In the genomic region with DNA sequence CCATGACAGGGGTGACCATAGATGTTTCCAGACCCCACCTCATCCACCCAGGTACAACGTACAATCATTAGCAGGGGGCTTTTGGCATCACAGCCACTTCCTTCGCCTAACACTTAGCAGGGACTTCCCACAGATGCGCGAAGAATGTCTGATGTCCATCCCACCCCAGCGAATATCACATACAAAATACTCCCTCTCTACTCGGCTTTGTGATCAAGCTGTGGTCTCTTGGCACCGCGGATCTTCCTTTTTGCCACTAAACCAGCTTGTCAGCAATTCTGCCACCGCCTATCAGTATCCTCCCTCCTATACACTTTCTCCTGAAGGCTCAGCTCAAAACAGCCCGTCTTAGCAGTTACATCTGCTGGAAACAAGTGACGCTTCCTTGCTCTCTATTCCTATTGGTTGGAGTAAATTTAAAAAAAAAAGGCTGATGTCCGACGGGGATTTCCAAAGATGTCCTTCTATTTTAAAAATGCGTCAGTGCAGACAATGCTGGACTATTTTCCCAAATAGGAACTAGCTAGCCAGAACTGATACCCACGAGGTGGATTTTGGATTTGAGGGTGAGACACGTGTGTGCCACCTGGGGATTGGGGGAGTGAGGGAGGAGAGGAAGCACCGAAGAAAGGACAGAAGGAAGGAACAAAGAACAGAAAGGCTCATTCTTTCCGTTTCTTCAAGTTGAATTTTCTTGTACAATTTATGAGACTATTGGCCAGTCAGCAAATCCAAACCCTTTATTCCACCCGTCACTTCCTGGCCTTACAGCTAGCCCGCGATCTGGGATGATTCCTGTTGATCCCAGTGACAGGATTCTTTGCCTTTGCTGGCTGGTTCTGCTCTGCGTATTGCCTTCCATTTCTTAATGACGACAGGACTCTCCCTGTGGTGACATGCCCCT, we compare ENCODE assay signal across 8 mouse cellular contexts. TPM values are rescaled to one million over a fixed set of nuclear protein-coding genes. Genes with fewer than 3 reads are reported as not detected.
DNase-seq lines count a peak whose midpoint lies in the region; ATAC-seq and TF ChIP-seq lines count a peak whose summit lies in the region.

No protein-coding gene starts in this region.

- H3K4me1 ChIP-seq in forebrain, embryonic 14.5 days (ENCODE audit: control insufficient read depth, insufficient read depth, low read length) = no peaks in the 10 kb centered on the region
- H3K4me1 ChIP-seq in hindbrain, postnatal 0 days (ENCODE audit: insufficient read depth, low read length) = no peaks in the 10 kb centered on the region
- no peaks in the 10 kb centered on the region for H3K4me1 ChIP-seq in midbrain, embryonic 12.5 days
- 0 out of 2 replicates have a peak, but pooled peaks cover 2% of the 10 kb centered on the region for H3K4me1 ChIP-seq in stomach, embryonic 15.5 days

- H3K27ac ChIP-seq in forebrain, embryonic 14.5 days (ENCODE audit: low read depth, low read length) = no peak overlapping the region
- peak overlapping the region; percentile 51 for H3K27ac ChIP-seq in hindbrain, postnatal 0 days
- no peak overlapping the region for H3K27ac ChIP-seq in midbrain, embryonic 12.5 days (replicated peaks)
- H3K27ac ChIP-seq in stomach, embryonic 15.5 days = no peak overlapping the region

- no peaks in the 10 kb centered on the region for H3K27me3 ChIP-seq in forebrain, embryonic 14.5 days (replicated peaks; ENCODE audit: control insufficient read depth, insufficient read depth, low read length)
- no peaks in the 10 kb centered on the region for H3K27me3 ChIP-seq in hindbrain, postnatal 0 days (ENCODE audit: insufficient read depth, low read length)
- no peaks in the 10 kb centered on the region for H3K27me3 ChIP-seq in midbrain, embryonic 12.5 days
- H3K27me3 ChIP-seq in stomach, embryonic 15.5 days (replicated peaks) = no peaks in the 10 kb centered on the region; the same call in 1 of the 2 replicates

- H3K36me3 ChIP-seq in forebrain, embryonic 14.5 days (ENCODE audit: control insufficient read depth, insufficient read depth, low read length) = no peaks in the 10 kb centered on the region
- no peaks in the 10 kb centered on the region for H3K36me3 ChIP-seq in hindbrain, postnatal 0 days (ENCODE audit: insufficient read depth, low read length)
- H3K36me3 ChIP-seq in midbrain, embryonic 12.5 days = no peaks in the 10 kb centered on the region
- no peaks in the 10 kb centered on the region for H3K36me3 ChIP-seq in stomach, embryonic 15.5 days

- peak; percentile 90 for ATAC-seq in forebrain, embryonic 14.5 days
- ATAC-seq in hindbrain, postnatal 0 days = peak; percentile 87
- no peak; the same call in 1 of the 2 replicates for ATAC-seq in midbrain, embryonic 12.5 days (ENCODE audit: low FRiP score, low read depth)
- ATAC-seq in stomach, embryonic 15.5 days (ENCODE audit: insufficient read depth, low FRiP score, low read depth) = no peak

- H3K4me2 ChIP-seq in forebrain, embryonic 14.5 days (ENCODE audit: low read length) = peak overlapping the region; percentile 48
- peak overlapping the region; percentile 59 for H3K4me2 ChIP-seq in hindbrain, postnatal 0 days (ENCODE audit: low read depth, low read length)
- H3K4me2 ChIP-seq in midbrain, embryonic 12.5 days (replicated peaks) = peak overlapping the region; percentile 52
- peak overlapping the region; percentile 57 for H3K4me2 ChIP-seq in stomach, embryonic 15.5 days

- no peak for TF ChIP-seq CTCF in hindbrain, postnatal 0 days (IDR thresholded peaks at IDR 0.05; ENCODE audit: low read depth)

- no peaks in the 10 kb centered on the region for H3K9me3 ChIP-seq in forebrain, embryonic 14.5 days (replicated peaks; ENCODE audit: control insufficient read depth, low read length)
- H3K9me3 ChIP-seq in hindbrain, postnatal 0 days (ENCODE audit: low read length) = no peaks in the 10 kb centered on the region
- no peaks in the 10 kb centered on the region for H3K9me3 ChIP-seq in midbrain, embryonic 12.5 days
- H3K9me3 ChIP-seq in stomach, embryonic 15.5 days = no peaks in the 10 kb centered on the region

- peak; percentile 60 to 81 for DNase-seq in cerebellum, postnatal 14 days
- no peak for DNase-seq in cerebellum, adult 8-10 months
- peak; percentile 22 for DNase-seq in adrenal gland, adult 8-10 months
- DNase-seq in forebrain, embryonic 14.5 days (ENCODE audit: low spot score) = peak; percentile 92
- peak; percentile 91 for DNase-seq in hindbrain, postnatal 0 days (ENCODE audit: low spot score)
- DNase-seq in left cerebral cortex, postnatal 4 days = peak; percentile 21

- intact Hi-C loops in left cerebral cortex, postnatal 4 days (cut with DNase I) = no loop called here

- H3K9ac ChIP-seq in forebrain, embryonic 14.5 days (ENCODE audit: low read length) = peak overlapping the region; percentile 54
- peak overlapping the region; percentile 51 for H3K9ac ChIP-seq in hindbrain, postnatal 0 days (replicated peaks; ENCODE audit: low read length)
- H3K9ac ChIP-seq in midbrain, embryonic 12.5 days (replicated peaks) = no peak overlapping the region; the same call in 1 of the 2 replicates
- no peak overlapping the region for H3K9ac ChIP-seq in stomach, embryonic 15.5 days

- H3K4me3 ChIP-seq in forebrain, embryonic 14.5 days (ENCODE audit: low read depth, low read length) = peak overlapping the region; percentile 29
- peak overlapping the region; percentile 36 for H3K4me3 ChIP-seq in hindbrain, postnatal 0 days (ENCODE audit: low read length)
- H3K4me3 ChIP-seq in midbrain, embryonic 12.5 days = peak overlapping the region; percentile 40
- peak overlapping the region; percentile 25; the same call in 1 of the 2 replicates for H3K4me3 ChIP-seq in stomach, embryonic 15.5 days (replicated peaks)

- 18% methylated on average over 23 of the region's 23 CpGs for WGBS in forebrain, embryonic 14.5 days
- WGBS in hindbrain, postnatal 0 days = 16% methylated on average over 23 of the region's 23 CpGs
- 23% methylated on average over 23 of the region's 23 CpGs for WGBS in midbrain, embryonic 12.5 days
- WGBS in stomach, embryonic 15.5 days = 24% methylated on average over 23 of the region's 23 CpGs

RNA-seq across cellular contexts. Expression of gene H2-Aa, which starts 8.5 kb away (rescaled TPM):
- 100 to 1,000 TPM in 3 of 4 experiments, 10 to 100 TPM in 1; 77.6 to 181 (median 140) TPM for total RNA-seq in adrenal gland, adult 8-10 months (2022)
- polyA plus RNA-seq in forebrain, embryonic 14.5 days (2014; fragmentation: Nextera tagmentation; extraction: Ambion mirVana) = 0.25 and 0.27 TPM in 2 replicates
- 1.0 and 1.3 TPM in 2 replicates for total RNA-seq in hindbrain, postnatal 0 days (2014; rRNA removed)
- 0.95 and 1.4 TPM in 2 replicates for polyA plus RNA-seq in hindbrain, postnatal 0 days (2015; fragmentation: Nextera tagmentation; extraction: Ambion mirVana)
- 1 to 10 TPM in 1 of 2 experiments, under 1 TPM in 1; 0.68 to 1.2 TPM for total RNA-seq in left cerebral cortex, postnatal 4 days (2021)
- 0.37 TPM in 1 of 2 replicates, not detected in the other for polyA plus RNA-seq in midbrain, embryonic 12.5 days (2016; fragmentation: Nextera tagmentation; extraction: Ambion mirVana)
- 4.9 and 5.7 TPM in 2 replicates for polyA plus RNA-seq in stomach, embryonic 15.5 days (2015; fragmentation: Nextera tagmentation; extraction: Ambion mirVana)

RNA-seq across cellular contexts. Expression of gene H2-Eb1, which starts 9.5 kb away (rescaled TPM):
- 100 to 1,000 TPM in 3 of 4 experiments, 10 to 100 TPM in 1; 83.6 to 191 (median 159) TPM for total RNA-seq in adrenal gland, adult 8-10 months (2022)
- polyA plus RNA-seq in forebrain, embryonic 14.5 days (2014; fragmentation: Nextera tagmentation; extraction: Ambion mirVana) = 0.85 and 1.4 TPM in 2 replicates
- 0.52 and 0.93 TPM in 2 replicates for total RNA-seq in hindbrain, postnatal 0 days (2014; rRNA removed)
- 4.1 and 5.3 TPM in 2 replicates for polyA plus RNA-seq in hindbrain, postnatal 0 days (2015; fragmentation: Nextera tagmentation; extraction: Ambion mirVana)
- 1 to 10 TPM in 1 of 2 experiments, under 1 TPM in 1; 0.48 to 2.3 TPM for total RNA-seq in left cerebral cortex, postnatal 4 days (2021)
- polyA plus RNA-seq in midbrain, embryonic 12.5 days (2016; fragmentation: Nextera tagmentation; extraction: Ambion mirVana) = 1.7 and 2.0 TPM in 2 replicates
- polyA plus RNA-seq in stomach, embryonic 15.5 days (2015; fragmentation: Nextera tagmentation; extraction: Ambion mirVana) = 4.8 and 5.0 TPM in 2 replicates

RNA-seq across cellular contexts. Expression of gene H2-Eb2, which starts 29.3 kb away (rescaled TPM):
- not detected for total RNA-seq in adrenal gland, adult 8-10 months (2022)
- polyA plus RNA-seq in forebrain, embryonic 14.5 days (2014; fragmentation: Nextera tagmentation; extraction: Ambion mirVana) = not detected in 2 replicates
- total RNA-seq in hindbrain, postnatal 0 days (2014; rRNA removed) = 0.05 and 0.07 TPM in 2 replicates
- 0.10 and 0.20 TPM in 2 replicates for polyA plus RNA-seq in hindbrain, postnatal 0 days (2015; fragmentation: Nextera tagmentation; extraction: Ambion mirVana)
- not detected for total RNA-seq in left cerebral cortex, postnatal 4 days (2021)
- polyA plus RNA-seq in midbrain, embryonic 12.5 days (2016; fragmentation: Nextera tagmentation; extraction: Ambion mirVana) = 0.10 TPM in 1 of 2 replicates, not detected in the other
- not detected in 2 replicates for polyA plus RNA-seq in stomach, embryonic 15.5 days (2015; fragmentation: Nextera tagmentation; extraction: Ambion mirVana)

RNA-seq across cellular contexts. Expression of gene H2-Ab1, which starts 38.7 kb away (rescaled TPM):
- total RNA-seq in adrenal gland, adult 8-10 months (2022) = 100 to 1,000 TPM in 3 of 4 experiments, 10 to 100 TPM in 1; 62.4 to 146 (median 115) TPM
- 1.4 and 2.1 TPM in 2 replicates for polyA plus RNA-seq in forebrain, embryonic 14.5 days (2014; fragmentation: Nextera tagmentation; extraction: Ambion mirVana)
- total RNA-seq in hindbrain, postnatal 0 days (2014; rRNA removed) = 1.1 and 3.5 TPM in 2 replicates
- 2.9 and 3.1 TPM in 2 replicates for polyA plus RNA-seq in hindbrain, postnatal 0 days (2015; fragmentation: Nextera tagmentation; extraction: Ambion mirVana)
- total RNA-seq in left cerebral cortex, postnatal 4 days (2021) = 1 to 10 TPM in 1 of 2 experiments, under 1 TPM in 1; 0.80 to 1.2 TPM
- polyA plus RNA-seq in midbrain, embryonic 12.5 days (2016; fragmentation: Nextera tagmentation; extraction: Ambion mirVana) = 2.6 and 3.2 TPM in 2 replicates
- polyA plus RNA-seq in stomach, embryonic 15.5 days (2015; fragmentation: Nextera tagmentation; extraction: Ambion mirVana) = 13.3 and 18.1 TPM in 2 replicates

RNA-seq across cellular contexts. Expression of gene H2-Ob, which starts 57.4 kb away (rescaled TPM):
- total RNA-seq in adrenal gland, adult 8-10 months (2022) = 1 to 10 TPM; 1.3 to 1.8 (median 1.5) TPM
- polyA plus RNA-seq in forebrain, embryonic 14.5 days (2014; fragmentation: Nextera tagmentation; extraction: Ambion mirVana) = 0.18 TPM in 1 of 2 replicates, not detected in the other
- 0.14 and 0.42 TPM in 2 replicates for total RNA-seq in hindbrain, postnatal 0 days (2014; rRNA removed)
- polyA plus RNA-seq in hindbrain, postnatal 0 days (2015; fragmentation: Nextera tagmentation; extraction: Ambion mirVana) = 0.13 and 0.35 TPM in 2 replicates
- not detected for total RNA-seq in left cerebral cortex, postnatal 4 days (2021)
- not detected in 2 replicates for polyA plus RNA-seq in midbrain, embryonic 12.5 days (2016; fragmentation: Nextera tagmentation; extraction: Ambion mirVana)
- 0.17 and 0.18 TPM in 2 replicates for polyA plus RNA-seq in stomach, embryonic 15.5 days (2015; fragmentation: Nextera tagmentation; extraction: Ambion mirVana)

Comparison
In these comparisons a context has a peak if more than half of its experiments do, and no peak if none do; other contexts are left out.
1. ATAC-seq: peak in forebrain, embryonic 14.5 days (single experiment) and hindbrain, postnatal 0 days (single experiment); none in midbrain, embryonic 12.5 days (single experiment) and stomach, embryonic 15.5 days (single experiment).
2. H3K9ac ChIP-seq: peak in forebrain, embryonic 14.5 days (single experiment) and hindbrain, postnatal 0 days (single experiment); none in midbrain, embryonic 12.5 days (single experiment) and stomach, embryonic 15.5 days (single experiment).
3. Peak in every context shown above with its lines, with median percentiles within 50 percentile points of each other: H3K4me2 ChIP-seq and H3K4me3 ChIP-seq.